Mouse (Mus musculus): ENCODE data around the gene Rspo4. TPM values are rescaled to one million over a fixed set of nuclear protein-coding genes. Genes with fewer than 3 reads are reported as not detected.

Gene Rspo4
- total and polyA plus RNA-seq, 3 experiments = not detected

- H3K9ac ChIP-seq (ENCODE audit: insufficient read depth, low read depth) = no peak overlapping the region
- no peak overlapping the region for H3K4me3 ChIP-seq (replicated peaks in 1 of 3; ENCODE audit: low read depth in 2 of 3, low read length in 2 of 3, poor library complexity in 1 of 3)
- TF ChIP-seq KAT2A (IDR thresholded peaks at IDR 0.05; ENCODE audit: insufficient replicate concordance, low read length) (no peak), NELFE (IDR thresholded peaks at IDR 0.05; ENCODE audit: low read depth, low read length) (no peak), ZC3H11A (IDR thresholded peaks at IDR 0.05; ENCODE audit: low read depth, low read length) (no peak), USF1 (IDR thresholded peaks at IDR 0.05; ENCODE audit: low read depth, low read length) (no peak), SMC3 (IDR thresholded peaks at IDR 0.05; ENCODE audit: low read depth, low read length) (no peak), POLR2A (IDR thresholded peaks at IDR 0.05; ENCODE audit: low read depth, low read length) (no peak), ETS1 (conservative IDR thresholded peaks at IDR 0.05; ENCODE audit: low read depth, low read length) (no peak), USF2 (conservative IDR thresholded peaks at IDR 0.05; ENCODE audit: low read depth, low read length) (no peak)
- H3K36me3 ChIP-seq (replicated peaks in 1 of 2; ENCODE audit: control insufficient read depth in 1 of 2, insufficient read depth in 1 of 2, low read length in 1 of 2) = no peaks in the 10 kb centered on the region
- no peak overlapping the region for H3K4me2 ChIP-seq (ENCODE audit: insufficient read depth, low read depth, poor library complexity, severe bottlenecking)
- H3K9me3 ChIP-seq (replicated peaks; ENCODE audit: low read length) = peaks cover 3% of the 10 kb centered on the region
- no peak for DNase-seq (ENCODE audit: extremely low read depth)
- dilution Hi-C loops (cut with MboI; ENCODE audit: extremely low pct_ligation_motif_present, extremely low pct_unique_long_range_greater_than_20kb, low sequenced_read_pairs) (no loop called here), in situ Hi-C loops (cut with MboI; ENCODE audit: low pct_ligation_motif_present, low pct_unique_long_range_greater_than_20kb, low sequenced_read_pairs) (no loop called here)
- no peaks in the 10 kb centered on the region for H3K79me2 ChIP-seq (replicated peaks; ENCODE audit: control insufficient read depth, extremely low read depth, insufficient read depth, poor library complexity, severe bottlenecking)
- H3K4me1 ChIP-seq (ENCODE audit: control insufficient read depth in 1 of 2, insufficient read depth in 2 of 2) = no peaks in the 10 kb centered on the region
- no peak overlapping the region for H3K27ac ChIP-seq (ENCODE audit: insufficient read depth, low read depth)
- H3K27me3 ChIP-seq (replicated peaks) = peaks cover 89% of the 10 kb centered on the region
Observed at GRCm38 (mm10) chr2:151894209-151894980, 51.7 kb downstream of the Rspo4 start.

GRCm38 (mm10) chr2:151895911-151896310 lies 53.2 kb downstream of the Rspo4 start:
- in situ Hi-C loops (cut with MboI; ENCODE audit: low pct_ligation_motif_present, low pct_unique_long_range_greater_than_20kb, low sequenced_read_pairs) (no loop called here), dilution Hi-C loops (cut with MboI; ENCODE audit: extremely low pct_ligation_motif_present, extremely low pct_unique_long_range_greater_than_20kb, low sequenced_read_pairs) (no loop called here)
- no peaks in the 10 kb centered on the region for H3K4me1 ChIP-seq (ENCODE audit: control insufficient read depth in 1 of 2, insufficient read depth in 2 of 2)
- H3K27me3 ChIP-seq (replicated peaks) = peaks cover 90% of the 10 kb centered on the region
- no peak overlapping the region for H3K27ac ChIP-seq (ENCODE audit: insufficient read depth, low read depth)
- no peaks in the 10 kb centered on the region for H3K36me3 ChIP-seq (replicated peaks in 1 of 2; ENCODE audit: control insufficient read depth in 1 of 2, insufficient read depth in 1 of 2, low read length in 1 of 2)
- no peak overlapping the region for H3K9ac ChIP-seq (ENCODE audit: insufficient read depth, low read depth)
- H3K4me3 ChIP-seq (replicated peaks in 1 of 3; ENCODE audit: low read depth in 2 of 3, low read length in 2 of 3, poor library complexity in 1 of 3) = no peak overlapping the region
- H3K79me2 ChIP-seq (replicated peaks; ENCODE audit: control insufficient read depth, extremely low read depth, insufficient read depth, poor library complexity, severe bottlenecking) = no peaks in the 10 kb centered on the region
- no peak overlapping the region for H3K4me2 ChIP-seq (ENCODE audit: insufficient read depth, low read depth, poor library complexity, severe bottlenecking)
- no peak for DNase-seq (ENCODE audit: extremely low read depth)
- peaks cover 3% of the 10 kb centered on the region for H3K9me3 ChIP-seq (replicated peaks; ENCODE audit: low read length)
- TF ChIP-seq MEF2A (IDR thresholded peaks at IDR 0.05; ENCODE audit: borderline replicate concordance, low read depth, low read length) = no peak
- TF ChIP-seq EP300 (IDR thresholded peaks at IDR 0.05; ENCODE audit: low read length) = no peak
- TF ChIP-seq CHD1 (IDR thresholded peaks at IDR 0.05; ENCODE audit: low read depth, low read length) = no peak
- TF ChIP-seq NELFE (IDR thresholded peaks at IDR 0.05; ENCODE audit: low read depth, low read length) = no peak
- TF ChIP-seq MAX (IDR thresholded peaks at IDR 0.05; ENCODE audit: low read length) = no peak
- TF ChIP-seq UBTF (IDR thresholded peaks at IDR 0.05; ENCODE audit: low read depth, low read length) = no peak
- TF ChIP-seq CHD2 (IDR thresholded peaks at IDR 0.05; ENCODE audit: low read length) = no peak
- TF ChIP-seq SMC3 (IDR thresholded peaks at IDR 0.05; ENCODE audit: low read depth, low read length) = no peak
- no peak for TF ChIP-seq ELF1 (IDR thresholded peaks at IDR 0.05; ENCODE audit: low read depth, low read length)
- no peak for TF ChIP-seq ZC3H11A (IDR thresholded peaks at IDR 0.05; ENCODE audit: low read depth, low read length)
- TF ChIP-seq MXI1 (IDR thresholded peaks at IDR 0.05; ENCODE audit: low read depth, low read length) = no peak
- TF ChIP-seq BHLHE40 (IDR thresholded peaks at IDR 0.05; ENCODE audit: low read depth, low read length) = no peak
- TF ChIP-seq SIN3A (IDR thresholded peaks at IDR 0.05; ENCODE audit: low read length) = no peak
- TF ChIP-seq IRF4 (IDR thresholded peaks at IDR 0.05; ENCODE audit: low read depth, low read length) = no peak
- no peak for TF ChIP-seq MAFK (IDR thresholded peaks at IDR 0.05; ENCODE audit: insufficient replicate concordance, low read length)
- TF ChIP-seq ZKSCAN1 (IDR thresholded peaks at IDR 0.05; ENCODE audit: borderline replicate concordance, low read depth, low read length) = no peak
- no peak for TF ChIP-seq MAZ (IDR thresholded peaks at IDR 0.05; ENCODE audit: low read depth, low read length)
- no peak for TF ChIP-seq HCFC1 (IDR thresholded peaks at IDR 0.05; ENCODE audit: low read depth, low read length)
- TF ChIP-seq POLR2AphosphoS2 (IDR thresholded peaks at IDR 0.05; ENCODE audit: low read depth, low read length) = no peak
